22 mouse cellular contexts compared by ENCODE assay signal in genomic region chr8:26568423-26569060, GRCm38 (mm10).
"Had no signal": no experiment of that assay in that cellular context is flagged by ENCODE, and none has a peak within 500 bp of the region (broad histone marks: within the 10 kb centered on the region; RNA-seq: fewer than 3 reads in every experiment).

No protein-coding gene starts in this region.

- H3K9me3 ChIP-seq: liver, embryonic 15.5 days; lung, embryonic 15.5 days; midbrain, embryonic 10.5 days; midbrain, embryonic 13.5 days had no signal

- H3K4me3 ChIP-seq: left cerebral cortex, adult 2 months; limb, embryonic 13.5 days; liver, embryonic 12.5 days; liver, embryonic 15.5 days; lung, embryonic 15.5 days; megakaryocyte, embryonic 14.5 days; midbrain, embryonic 10.5 days; midbrain, embryonic 13.5 days; myocyte had no signal

- H3K27me3 ChIP-seq: limb, embryonic 13.5 days; liver, embryonic 12.5 days; liver, embryonic 15.5 days; megakaryocyte, embryonic 14.5 days; midbrain, embryonic 13.5 days had no signal

- DNase-seq: kidney, adult 9 months; kidney, postnatal 36 days; layer of hippocampus, postnatal 36 days; liver; lung, adult 18-20 months; lung, postnatal 10 days; lung, postnatal 36 days; thymus, adult 2 months; thymus, postnatal 14 days; thymus, postnatal 4 days had no signal

- H3K4me1 ChIP-seq: liver, embryonic 12.5 days; liver, embryonic 15.5 days; lung, embryonic 15.5 days; megakaryocyte, embryonic 14.5 days; midbrain, embryonic 10.5 days; midbrain, embryonic 13.5 days had no signal

- H3K4me2 ChIP-seq: limb, embryonic 13.5 days; liver, embryonic 12.5 days; liver, embryonic 15.5 days; lung, embryonic 15.5 days; midbrain, embryonic 13.5 days had no signal

- ATAC-seq: liver, embryonic 12.5 days; midbrain, embryonic 13.5 days; midbrain, embryonic 16.5 days had no signal

- H3K27ac ChIP-seq: kidney, postnatal 0 days; left cerebral cortex, adult 2 months; liver, embryonic 12.5 days; liver, embryonic 15.5 days; lung, embryonic 15.5 days; midbrain, embryonic 10.5 days; midbrain, embryonic 13.5 days; stomach, postnatal 0 days had no signal

- H3K9ac ChIP-seq: limb, embryonic 13.5 days; liver, embryonic 12.5 days; liver, embryonic 15.5 days; lung, embryonic 15.5 days; midbrain, embryonic 13.5 days had no signal

- H3K36me3 ChIP-seq: limb, embryonic 13.5 days; liver, embryonic 12.5 days; liver, embryonic 15.5 days; lung, embryonic 15.5 days; midbrain, embryonic 10.5 days; midbrain, embryonic 13.5 days had no signal
